Mouse (Mus musculus) bone marrow macrophage, adult 2 months (primary cell): ENCODE measurements around the gene Sept9. TPM values are rescaled to one million over a fixed set of nuclear protein-coding genes. Genes with fewer than 3 reads are reported as not detected.

Experiments used
- H3K27ac ChIP-seq: 2 replicates; pipeline ENCODE4 v1.5.1; 2012; ENCODE audit warnings: low read depth, low read length; ENCODE audit not compliant: insufficient read depth
- H3K4me1 ChIP-seq: 2 replicates; pipeline ENCODE4 v1.6.1; 2012; ENCODE audit warnings: low read length; ENCODE audit not compliant: control insufficient read depth, insufficient read depth
- H3K4me3 ChIP-seq: 2 replicates; pipeline ENCODE4 v1.5.1; 2012; ENCODE audit warnings: mild to moderate bottlenecking, low read length, moderate library complexity; ENCODE audit not compliant: insufficient read depth
- CTCF ChIP-seq: IDR thresholded peaks from 2 replicates; pipeline ENCODE4 v1.5.1; 2012; ENCODE audit warnings: low read depth, mild to moderate bottlenecking, low read length, moderate library complexity
- POLR2A ChIP-seq: IDR thresholded peaks from 2 replicates; pipeline ENCODE4 v1.6.1; 2012; ENCODE audit warnings: mild to moderate bottlenecking, low read depth, low read length, borderline replicate concordance
- polyA plus RNA-seq: library from polyadenylated mRNA; stranded (reverse); fragments of >200 nt; gene quantifications from 2 replicates; pipeline ENCODE4 v1.2.4, GENCODE M21; 2012; ENCODE audit not compliant: missing spikeins, insufficient read depth, insufficient read length

Gene Sept9
- polyA plus RNA-seq, 1 experiment: 123 TPM

DNA sequence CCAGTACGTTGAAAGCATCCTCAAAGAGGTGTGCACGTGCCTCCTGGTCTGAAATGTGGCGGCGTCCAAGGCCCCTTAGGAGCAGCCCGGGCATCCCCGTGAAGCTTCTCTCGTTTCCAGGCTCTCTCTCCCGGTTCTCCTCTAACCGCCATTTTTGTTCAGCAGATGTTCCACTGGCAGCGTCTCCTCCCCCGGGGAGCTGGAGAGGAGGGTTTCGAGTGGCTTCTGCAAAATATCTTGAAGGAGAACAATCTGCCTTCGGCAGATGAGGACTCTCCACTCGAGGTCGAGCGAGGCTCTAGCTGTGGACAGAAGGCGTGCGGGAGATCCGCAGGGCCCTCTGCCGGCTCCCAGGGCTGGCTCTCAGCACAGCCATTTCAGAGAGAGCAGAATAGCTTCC, 173.7 kb downstream of the Sept9 start:
- TF ChIP-seq POLR2A (no peak), CTCF (no peak)
- H3K4me3 ChIP-seq: no peak overlapping the region
- H3K27ac ChIP-seq: no peak overlapping the region
- peaks cover 7% of the 10 kb centered on the region for H3K4me1 ChIP-seq

DNA sequence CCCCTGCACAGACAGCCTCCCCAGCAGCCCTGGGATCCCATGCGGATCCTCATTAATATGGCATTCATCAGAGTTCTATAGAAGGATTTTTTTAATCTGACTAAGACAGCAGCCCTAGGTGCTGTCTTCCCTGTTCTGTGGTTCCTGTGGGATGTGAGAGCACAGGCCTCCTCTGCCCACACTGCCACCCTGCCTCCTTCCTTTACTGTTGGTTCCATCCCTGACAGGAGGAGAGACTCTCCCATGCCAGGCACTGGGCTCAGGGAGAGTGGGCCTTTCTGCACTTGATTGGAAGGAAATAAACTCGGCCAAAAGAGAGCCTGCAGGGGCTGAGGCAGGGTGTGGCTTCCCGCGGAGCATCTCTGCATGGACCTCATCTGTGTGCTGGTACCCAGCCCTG, 174.4 kb downstream of the Sept9 start:
- TF ChIP-seq CTCF (no peak), POLR2A (no peak)
- Histone ChIP-seq H3K27ac (no peak overlapping the region), H3K4me1 (peaks cover 4% of the 10 kb centered on the region), H3K4me3 (no peak overlapping the region)

DNA sequence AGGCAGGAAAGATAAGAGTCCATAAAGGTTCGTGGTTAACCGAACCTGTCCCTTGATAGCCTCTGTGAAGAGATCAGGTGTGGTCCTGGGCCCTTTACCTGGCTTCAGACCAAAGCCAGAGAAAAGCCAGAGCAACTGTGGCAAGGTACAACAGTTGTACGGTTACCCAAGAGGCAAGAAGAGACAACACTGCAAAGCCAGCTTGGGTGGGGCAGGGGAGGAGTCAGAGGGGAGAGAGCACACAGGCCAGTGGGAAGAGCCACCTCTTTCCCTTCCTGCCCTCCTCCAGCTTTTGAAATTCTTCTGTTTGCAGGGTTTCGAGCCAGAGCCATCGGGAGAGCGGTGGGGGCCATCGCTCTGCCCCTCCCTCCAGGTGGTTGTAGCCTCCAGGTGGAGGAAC, 174.8 kb downstream of the Sept9 start:
- H3K4me1 ChIP-seq: peaks cover under 1% of the 10 kb centered on the region; the same call in 1 of the 2 replicates
- no peak for TF ChIP-seq CTCF
- TF ChIP-seq POLR2A: no peak

GRCm38 (mm10) chr11:117379774-117380173, 180.3 kb downstream of the Sept9 start:
- TF ChIP-seq CTCF: no peak
- no peak for TF ChIP-seq POLR2A
- no peak overlapping the region for H3K27ac ChIP-seq
- H3K4me3 ChIP-seq: no peak overlapping the region
- no peaks in the 10 kb centered on the region for H3K4me1 ChIP-seq

More for the DNA sequence above, 174.8 kb downstream of the Sept9 start:
- H3K4me3 ChIP-seq: no peak overlapping the region
- no peak overlapping the region for H3K27ac ChIP-seq

DNA sequence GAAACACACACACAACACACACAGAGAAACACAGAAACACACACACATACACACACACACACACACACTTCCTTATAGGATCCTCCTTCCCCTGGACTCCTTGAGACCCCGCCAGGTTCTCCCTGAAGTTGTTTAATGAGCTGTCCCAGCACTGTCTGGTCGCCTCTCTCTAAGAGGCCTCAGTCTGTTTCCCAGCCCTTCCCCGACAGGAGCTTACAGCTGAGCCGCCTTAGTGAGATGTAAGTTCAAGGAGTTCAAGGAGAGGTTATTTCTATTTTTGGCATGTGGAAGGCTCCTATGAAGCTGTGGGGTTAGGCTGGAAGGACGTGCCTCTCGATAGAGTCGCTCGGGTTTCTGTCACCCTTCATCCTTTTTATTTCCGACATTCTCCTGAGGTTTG, 184.8 kb downstream of the Sept9 start:
- TF ChIP-seq CTCF (no peak), POLR2A (no peak)
- Histone ChIP-seq H3K27ac (no peak overlapping the region), H3K4me3 (no peak overlapping the region), H3K4me1 (no peaks in the 10 kb centered on the region)

GRCm38 (mm10) chr11:117384897-117385296, 185.4 kb downstream of the Sept9 start:
- TF ChIP-seq POLR2A (no peak), CTCF (peak; percentile 31; the same call in 1 of the 2 replicates)
- H3K4me1 ChIP-seq: no peaks in the 10 kb centered on the region
- no peak overlapping the region for H3K27ac ChIP-seq
- no peak overlapping the region for H3K4me3 ChIP-seq

DNA sequence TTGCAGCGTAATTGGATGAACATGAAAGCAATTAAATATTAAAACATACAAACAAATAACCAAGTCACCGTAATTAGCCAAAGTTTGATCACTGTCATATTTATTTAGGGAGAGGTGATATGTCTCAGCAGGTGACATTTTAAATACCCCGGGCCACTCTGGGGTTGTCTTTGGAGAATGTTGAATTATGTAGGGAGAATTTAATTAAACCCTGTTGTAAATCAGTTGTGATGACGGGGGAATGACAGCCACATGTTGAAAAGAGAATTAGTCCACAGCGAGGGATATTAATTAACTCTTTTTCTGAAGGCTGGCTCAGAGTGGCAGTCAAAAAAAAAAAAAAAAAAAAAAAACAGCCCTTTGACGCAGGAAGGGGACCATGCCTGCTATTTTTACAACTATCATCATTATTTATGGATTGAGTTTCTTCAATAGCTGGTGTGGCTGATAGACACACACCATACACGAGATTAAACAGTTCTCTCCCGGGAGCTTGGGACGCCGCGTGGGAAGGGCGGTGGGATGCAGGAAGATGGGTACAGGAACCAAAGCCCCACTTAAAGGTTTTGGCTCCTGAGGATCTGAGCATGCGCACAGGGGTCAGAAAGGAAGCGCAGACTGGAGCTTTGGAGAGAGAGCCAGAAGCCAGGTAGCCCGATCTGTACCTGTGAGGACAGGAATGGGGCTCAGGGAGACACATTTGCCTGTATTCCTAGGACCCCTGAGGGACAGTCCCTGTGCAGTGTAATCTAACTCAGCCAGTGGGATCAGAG, 186.1 kb downstream of the Sept9 start:
- TF ChIP-seq CTCF (no peak), POLR2A (no peak)
- H3K27ac ChIP-seq: no peak overlapping the region
- H3K4me1 ChIP-seq: peaks cover 4% of the 10 kb centered on the region
- no peak overlapping the region for H3K4me3 ChIP-seq

DNA sequence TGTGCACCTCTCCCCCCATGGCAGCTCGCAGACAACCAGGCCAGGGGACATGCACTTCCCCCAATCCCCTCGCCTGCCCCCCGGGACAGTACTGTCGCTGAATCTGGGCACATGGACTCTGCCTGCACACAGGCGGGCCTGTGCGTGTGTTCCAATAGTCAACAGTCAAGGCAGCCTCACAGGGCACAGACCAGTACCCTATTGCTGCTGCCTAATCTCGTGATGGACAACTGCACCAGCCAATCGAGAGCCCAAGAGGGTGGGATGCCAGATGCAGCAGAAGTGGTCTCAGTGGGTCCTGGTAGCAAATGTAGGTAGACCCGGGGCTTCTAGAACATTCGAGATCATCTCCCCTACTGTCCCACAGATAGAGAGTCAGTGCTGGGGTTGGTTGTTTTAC, 187.8 kb downstream of the Sept9 start:
- Histone ChIP-seq H3K4me3 (no peak overlapping the region), H3K4me1 (peaks cover 14% of the 10 kb centered on the region), H3K27ac (no peak overlapping the region)
- TF ChIP-seq POLR2A (no peak), CTCF (no peak)

GRCm38 (mm10) chr11:117390001-117390402, 190.5 kb downstream of the Sept9 start:
- H3K4me3 ChIP-seq: peak overlapping the region; percentile 15; the same call in 1 of the 2 replicates

DNA sequence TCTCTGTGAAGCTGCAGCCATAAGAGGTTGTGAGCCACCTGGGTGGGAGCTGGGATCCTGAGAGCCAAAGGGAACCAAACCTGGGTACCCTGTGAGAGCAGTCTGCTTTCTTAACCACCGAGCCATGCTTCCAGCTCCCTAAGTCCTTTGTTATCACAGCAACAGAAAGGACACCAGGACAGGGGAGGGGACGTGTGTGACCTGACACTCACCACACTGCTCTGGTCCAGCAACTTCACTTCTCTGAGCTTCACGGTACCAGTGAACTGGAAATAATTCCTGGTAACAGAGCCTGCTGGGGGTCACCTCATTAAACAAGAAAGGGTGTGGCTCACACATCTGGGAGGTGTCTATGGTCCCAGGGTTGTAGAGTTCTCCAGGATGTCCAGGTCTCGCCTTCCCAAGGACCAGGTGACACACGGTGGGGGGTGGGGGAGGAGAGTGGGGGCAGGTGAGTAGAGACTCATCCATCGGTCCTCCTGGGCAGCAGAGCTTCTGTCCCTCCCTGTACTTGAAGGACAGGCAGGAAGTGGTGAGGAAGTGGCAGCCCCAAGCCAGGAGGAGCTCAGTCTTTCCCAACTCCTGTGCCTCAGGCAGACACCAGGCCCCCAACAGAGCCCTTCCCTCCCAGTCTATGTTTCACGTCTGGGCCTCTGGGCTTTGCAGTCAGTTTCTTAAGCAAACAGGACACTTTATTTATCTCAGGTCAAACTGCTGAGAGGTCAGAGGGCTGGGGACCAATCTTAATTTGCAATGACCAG, 191.5 kb downstream of the Sept9 start:
- TF ChIP-seq CTCF: no peak
- TF ChIP-seq POLR2A: no peak
- Histone ChIP-seq H3K4me3 (no peak overlapping the region), H3K4me1 (peaks cover 14% of the 10 kb centered on the region), H3K27ac (no peak overlapping the region)

More at GRCm38 (mm10) chr11:117390001-117390402, 190.5 kb downstream of the Sept9 start:
- Histone ChIP-seq H3K4me1 (peaks cover 14% of the 10 kb centered on the region), H3K27ac (no peak overlapping the region)
- TF ChIP-seq CTCF: peak; percentile 98
- TF ChIP-seq POLR2A: no peak
